Mouse (Mus musculus): ENCODE results near the gene Gm10272. TPM values are rescaled to one million over a fixed set of nuclear protein-coding genes. Genes with fewer than 3 reads are reported as not detected.
"Not testable (repeated sequence)": the region's sequence is repeated elsewhere in the genome, so short reads cannot be mapped to it uniquely, and the experiment has no call there.

The Gm10272 gene
- polyA plus RNA-seq, 1 experiment from 2014 or later: not detected

DNA sequence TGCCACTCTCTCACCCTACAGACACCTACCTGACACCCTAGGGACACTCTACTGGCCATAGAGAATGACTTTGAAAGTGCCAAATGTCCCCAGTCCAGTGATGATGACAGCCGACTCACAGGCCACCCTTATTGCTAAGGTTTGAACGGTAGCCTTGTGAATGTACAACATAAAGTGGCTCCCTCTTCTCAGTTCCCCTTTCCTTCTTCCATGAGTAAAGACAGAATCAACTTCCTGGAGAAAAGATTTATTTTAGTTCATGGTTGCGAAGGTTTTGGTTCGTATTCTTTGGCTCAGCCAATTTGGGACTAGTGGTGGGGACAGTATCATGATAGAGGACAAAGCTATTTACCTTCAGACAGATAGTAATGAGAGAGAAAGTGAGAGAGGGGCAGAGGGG is 32.5 kb downstream of the Gm10272 start:
- Histone ChIP-seq H3K9me3 (peaks cover 6% of the 10 kb centered on the region; the same call in 1 of the 2 replicates), H3K27me3 (replicated peaks) (no peaks in the 10 kb centered on the region), H3K4me2 (replicated peaks) (no peak overlapping the region), H3K36me3 (no peaks in the 10 kb centered on the region), H3K4me1 (no peaks in the 10 kb centered on the region), H3K9ac (no peak overlapping the region), H3K27ac (no peak overlapping the region), H3K4me3 (no peak overlapping the region)
- no peak for ATAC-seq (ENCODE audit: low FRiP score, low read depth)
- 90% methylated on average over 4 of the region's 4 CpGs for WGBS

DNA sequence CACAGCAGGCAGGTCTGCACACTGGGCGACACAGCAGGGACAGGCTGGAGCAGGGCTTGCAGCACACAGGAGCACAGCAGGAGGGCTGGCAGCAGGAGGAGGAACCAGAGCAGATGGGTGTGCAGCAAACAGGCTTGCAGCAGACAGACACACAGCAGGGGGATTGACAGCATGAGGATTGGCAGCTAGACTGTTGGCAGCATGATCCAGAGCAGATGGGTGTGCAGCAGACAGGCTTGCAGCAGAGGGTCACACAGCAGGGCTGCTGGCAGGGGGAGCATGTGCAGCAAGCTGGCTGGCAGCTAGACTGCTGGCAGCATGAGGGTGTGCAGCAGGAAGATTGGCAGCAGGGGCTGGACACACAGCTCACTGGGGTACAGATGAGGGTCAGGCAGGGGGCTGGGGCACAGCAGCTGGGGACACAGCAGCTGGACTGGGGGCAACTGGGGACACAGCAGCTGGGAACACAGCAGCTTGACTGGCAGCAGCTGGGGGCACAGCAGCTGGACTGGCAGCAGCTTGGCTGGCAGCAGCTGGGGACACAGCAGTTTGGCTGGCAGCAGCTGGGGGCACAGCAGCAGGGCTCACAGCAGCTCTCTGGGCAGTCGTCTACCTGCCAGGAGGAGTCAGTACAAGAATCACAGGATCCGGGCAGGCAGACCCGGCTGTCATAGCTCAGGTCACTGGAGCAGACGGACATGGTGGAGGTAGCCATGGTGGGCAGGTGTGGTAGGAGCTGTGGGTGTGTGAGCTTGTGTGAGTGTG is 35.7 kb downstream of the Gm10272 start, which contains the start of gene Gm18596:
TSS of gene Gm18596 (minus strand) at position 715 of the 765 bp plus-strand sequence.
- 59% methylated on average over 5 of the region's 5 CpGs for WGBS
- H3K9ac ChIP-seq; H3K27me3 ChIP-seq (replicated peaks); H3K36me3 ChIP-seq; ATAC-seq (ENCODE audit: low FRiP score, low read depth); H3K9me3 ChIP-seq; H3K4me2 ChIP-seq (replicated peaks); H3K4me1 ChIP-seq; H3K27ac ChIP-seq; H3K4me3 ChIP-seq: not testable (repeated sequence)

DNA sequence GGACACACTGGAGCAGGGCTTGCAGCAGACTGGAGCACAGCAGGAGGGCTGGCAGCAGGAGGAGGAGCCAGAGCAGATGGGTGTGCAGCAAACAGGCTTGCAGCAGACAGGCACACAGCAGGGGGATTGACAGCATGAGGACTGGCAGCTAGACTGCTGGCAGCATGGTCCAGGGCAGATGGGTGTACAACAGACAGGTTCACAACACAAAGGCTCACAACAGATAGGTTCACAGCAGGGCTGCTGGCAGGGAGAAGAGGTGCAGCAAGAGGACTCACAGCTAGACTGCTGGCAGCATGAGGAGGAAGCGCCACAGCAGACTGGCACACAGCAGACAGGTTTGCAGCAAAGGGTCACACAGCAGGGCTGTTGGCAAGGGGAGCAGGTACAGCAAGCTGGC is 44.3 kb downstream of the Gm10272 start:
- not testable (repeated sequence) for H3K9me3 ChIP-seq; ATAC-seq (ENCODE audit: low FRiP score, low read depth); H3K9ac ChIP-seq; H3K27ac ChIP-seq; H3K4me1 ChIP-seq; H3K4me3 ChIP-seq; H3K4me2 ChIP-seq (replicated peaks); H3K27me3 ChIP-seq (replicated peaks); H3K36me3 ChIP-seq
- 93% methylated on average over 1 of the region's 1 CpGs for WGBS

- not testable (repeated sequence) for H3K4me1 ChIP-seq; H3K27ac ChIP-seq; ATAC-seq (ENCODE audit: low FRiP score, low read depth); H3K9me3 ChIP-seq; H3K36me3 ChIP-seq; H3K9ac ChIP-seq; H3K4me3 ChIP-seq; H3K27me3 ChIP-seq (replicated peaks); H3K4me2 ChIP-seq (replicated peaks)
- WGBS: 77% methylated on average over 1 of the region's 1 CpGs
Observed at GRCm38 (mm10) chr10:77751254-77751653, 44.8 kb downstream of the Gm10272 start, which contains the start of gene Gm9736. Gene Gm9736, minus strand, starts transcription at chr10:77751354.

GRCm38 (mm10) chr10:77752312-77752711 is 45.9 kb downstream of the Gm10272 start:
- H3K27me3 ChIP-seq (replicated peaks); H3K27ac ChIP-seq; H3K4me3 ChIP-seq; ATAC-seq (ENCODE audit: low FRiP score, low read depth); H3K9ac ChIP-seq; H3K36me3 ChIP-seq; H3K4me1 ChIP-seq; H3K9me3 ChIP-seq; H3K4me2 ChIP-seq (replicated peaks): not testable (repeated sequence)
- WGBS: 70% methylated on average over 3 of the region's 3 CpGs

- Histone ChIP-seq H3K27ac (no peak overlapping the region), H3K9me3 (no peaks in the 10 kb centered on the region), H3K27me3 (replicated peaks) (no peaks in the 10 kb centered on the region), H3K9ac (no peak overlapping the region), H3K36me3 (no peaks in the 10 kb centered on the region), H3K4me1 (peaks cover 7% of the 10 kb centered on the region; the same call in 1 of the 2 replicates), H3K4me3 (no peak overlapping the region), H3K4me2 (replicated peaks) (no peak overlapping the region)
- no peak for ATAC-seq (ENCODE audit: low FRiP score, low read depth)
Observed at GRCm38 (mm10) chr10:77753448-77753847, 47.0 kb downstream of the Gm10272 start.

Other genes with a start within 250 kb of the Gm10272 start
- gene Fam207a, start 190.8 kb upstream of the Gm10272 start, polyA plus RNA-seq (2016; fragmentation: Nextera tagmentation; extraction: Ambion mirVana): 46.4 and 47.4 TPM in 2 replicates
- 1.3 and 1.4 TPM in 2 replicates for gene Itgb2, start 176.4 kb upstream of the Gm10272 start, polyA plus RNA-seq (2016; fragmentation: Nextera tagmentation; extraction: Ambion mirVana)
- 67.8 and 71.1 TPM in 2 replicates for gene Pttg1ip, start 124.9 kb upstream of the Gm10272 start, polyA plus RNA-seq (2016; fragmentation: Nextera tagmentation; extraction: Ambion mirVana)
- gene Sumo3, start 100.5 kb upstream of the Gm10272 start, polyA plus RNA-seq (2016; fragmentation: Nextera tagmentation; extraction: Ambion mirVana): 288 and 299 TPM in 2 replicates
- 7.6 and 11.0 TPM in 2 replicates for gene Gm49325, start 100.4 kb upstream of the Gm10272 start, polyA plus RNA-seq (2016; fragmentation: Nextera tagmentation; extraction: Ambion mirVana)
- gene Ube2g2, start 84.4 kb upstream of the Gm10272 start, polyA plus RNA-seq (2016; fragmentation: Nextera tagmentation; extraction: Ambion mirVana): 90.9 and 93.7 TPM in 2 replicates
- 0.98 and 1.2 TPM in 2 replicates for gene Tspear, start 20.1 kb upstream of the Gm10272 start, polyA plus RNA-seq (2016; fragmentation: Nextera tagmentation; extraction: Ambion mirVana)
- gene Gm19402, start 15.9 kb upstream of the Gm10272 start, polyA plus RNA-seq (2016; fragmentation: Nextera tagmentation; extraction: Ambion mirVana): not detected in 2 replicates
- gene Gm9508, start 9.4 kb upstream of the Gm10272 start, polyA plus RNA-seq (2016; fragmentation: Nextera tagmentation; extraction: Ambion mirVana): not detected in 2 replicates
- not detected in 2 replicates for gene Gm10024, start 4.8 kb downstream of the Gm10272 start, polyA plus RNA-seq (2016; fragmentation: Nextera tagmentation; extraction: Ambion mirVana)
- not detected in 2 replicates for gene Gm10142, start 9.2 kb downstream of the Gm10272 start, polyA plus RNA-seq (2016; fragmentation: Nextera tagmentation; extraction: Ambion mirVana)
- gene Krtap12-1, start 14.0 kb downstream of the Gm10272 start, polyA plus RNA-seq (2016; fragmentation: Nextera tagmentation; extraction: Ambion mirVana): not detected in 2 replicates
- not detected in 2 replicates for gene Gm10100, start 19.9 kb downstream of the Gm10272 start, polyA plus RNA-seq (2016; fragmentation: Nextera tagmentation; extraction: Ambion mirVana)
- not detected in 2 replicates for gene Gm18596, start 36.0 kb downstream of the Gm10272 start, polyA plus RNA-seq (2016; fragmentation: Nextera tagmentation; extraction: Ambion mirVana)
- gene Gm9736, start 44.7 kb downstream of the Gm10272 start, polyA plus RNA-seq (2016; fragmentation: Nextera tagmentation; extraction: Ambion mirVana): not detected in 2 replicates
- not detected in 2 replicates for gene Gm3233, start 53.1 kb downstream of the Gm10272 start, polyA plus RNA-seq (2016; fragmentation: Nextera tagmentation; extraction: Ambion mirVana)
- gene Gm3238, start 64.7 kb downstream of the Gm10272 start, polyA plus RNA-seq (2016; fragmentation: Nextera tagmentation; extraction: Ambion mirVana): not detected in 2 replicates
- gene Gm7138, start 70.3 kb downstream of the Gm10272 start, polyA plus RNA-seq (2016; fragmentation: Nextera tagmentation; extraction: Ambion mirVana): not detected in 2 replicates
- not detected in 2 replicates for gene Gm3250, start 75.9 kb downstream of the Gm10272 start, polyA plus RNA-seq (2016; fragmentation: Nextera tagmentation; extraction: Ambion mirVana)
- not detected in 2 replicates for gene Gm7137, start 81.6 kb downstream of the Gm10272 start, polyA plus RNA-seq (2016; fragmentation: Nextera tagmentation; extraction: Ambion mirVana)
- not detected in 2 replicates for gene Gm9639, start 88.5 kb downstream of the Gm10272 start, polyA plus RNA-seq (2016; fragmentation: Nextera tagmentation; extraction: Ambion mirVana)
- not detected in 2 replicates for gene Gm19668, start 92.5 kb downstream of the Gm10272 start, polyA plus RNA-seq (2016; fragmentation: Nextera tagmentation; extraction: Ambion mirVana)
- gene Gm9507, start 105.2 kb downstream of the Gm10272 start, polyA plus RNA-seq (2016; fragmentation: Nextera tagmentation; extraction: Ambion mirVana): not detected in 2 replicates
- gene Gm2696, start 108.1 kb downstream of the Gm10272 start, polyA plus RNA-seq (2016; fragmentation: Nextera tagmentation; extraction: Ambion mirVana): not detected in 2 replicates
- not detected in 2 replicates for gene Krtap10-4, start 120.5 kb downstream of the Gm10272 start, polyA plus RNA-seq (2016; fragmentation: Nextera tagmentation; extraction: Ambion mirVana)
- not detected in 2 replicates for gene Krtap10-10, start 129.3 kb downstream of the Gm10272 start, polyA plus RNA-seq (2016; fragmentation: Nextera tagmentation; extraction: Ambion mirVana)
- not detected in 2 replicates for gene Gm36176, start 140.2 kb downstream of the Gm10272 start, polyA plus RNA-seq (2016; fragmentation: Nextera tagmentation; extraction: Ambion mirVana)
- not detected in 2 replicates for gene Gm10318, start 146.2 kb downstream of the Gm10272 start, polyA plus RNA-seq (2016; fragmentation: Nextera tagmentation; extraction: Ambion mirVana)
- gene Gm3285, start 155.3 kb downstream of the Gm10272 start, polyA plus RNA-seq (2016; fragmentation: Nextera tagmentation; extraction: Ambion mirVana): not detected in 2 replicates
- 8.0 and 8.4 TPM in 2 replicates for gene Lrrc3, start 195.9 kb downstream of the Gm10272 start, polyA plus RNA-seq (2016; fragmentation: Nextera tagmentation; extraction: Ambion mirVana)